Mouse (Mus musculus) limb, embryonic 12.5 days (tissue): ENCODE measurements around the gene Rpl26. TPM values are rescaled to one million over a fixed set of nuclear protein-coding genes. Genes with fewer than 3 reads are reported as not detected.
"Not testable (repeated sequence)": the region's sequence is repeated elsewhere in the genome, so short reads cannot be mapped to it uniquely, and the experiment has no call there.

Experiments
- ATAC-seq: fragments of 200-750 bp; cut with Nextera tagmentation; 2 replicates; pipeline ENCODE4 v1.8.0; 2017; ENCODE audit warnings: low read depth, moderate TSS enrichment; ENCODE audit not compliant: insufficient number of reproducible peaks, insufficient read depth, low FRiP score, low TSS enrichment
- H3K27ac ChIP-seq: fragments of 300-500 bp; sonication (generic); 2 replicates; pipeline ENCODE4 v1.5.1; 2016; ENCODE audit warnings: mild to moderate bottlenecking, moderate library complexity
- H3K27me3 ChIP-seq: fragments of 300-500 bp; sonication (generic); 2 replicates; pipeline ENCODE4 v1.6.1; 2016; ENCODE audit warnings: mild to moderate bottlenecking, moderate library complexity
- H3K36me3 ChIP-seq: fragments of 300-500 bp; sonication (generic); 2 replicates; pipeline ENCODE4 v1.6.1; 2016; ENCODE audit warnings: mild to moderate bottlenecking, moderate library complexity
- H3K4me1 ChIP-seq: fragments of 300-500 bp; sonication (generic); replicated peaks from 2 replicates; pipeline ENCODE4 v1.6.1; 2016
- H3K4me2 ChIP-seq: fragments of 300-500 bp; sonication (generic); 2 replicates; pipeline ENCODE4 v1.6.1; 2016; ENCODE audit warnings: mild to moderate bottlenecking, moderate library complexity
- H3K4me3 ChIP-seq: fragments of 300-500 bp; sonication (generic); replicated peaks from 2 replicates; pipeline ENCODE4 v1.5.1; 2016; ENCODE audit warnings: mild to moderate bottlenecking
- H3K9ac ChIP-seq: fragments of 300-500 bp; sonication (generic); replicated peaks from 2 replicates; pipeline ENCODE4 v1.6.1; 2016; ENCODE audit warnings: mild to moderate bottlenecking, moderate library complexity
- H3K9me3 ChIP-seq: fragments of 300-500 bp; sonication (generic); 2 replicates; pipeline ENCODE4 v1.6.1; 2016; ENCODE audit warnings: mild to moderate bottlenecking, moderate library complexity
- WGBS: fragments of 180-500 bp; shearing (Covaris S2); methylation state at CpG from one replicate; pipeline ENCODE4 v1.1.7; 2016; 5-methylcytosine and 5-hydroxymethylcytosine counted together
- polyA plus RNA-seq: library from polyadenylated mRNA; unstranded; fragments of >200 nt; fragmentation: Nextera tagmentation; extraction: Ambion mirVana; gene quantifications from 2 replicates; pipeline ENCODE4 v1.2.1, GENCODE M21; 2016

Rpl26 gene
- polyA plus RNA-seq, 1 experiment from 2014 or later, result 1,101 TPM

GRCm38 (mm10) chr11:68914566-68914965 lies 13.2 kb downstream of the Rpl26 start:
- no peak for ATAC-seq
- 95% methylated on average over 4 of the region's 4 CpGs for WGBS
- Histone ChIP-seq H3K27ac (no peak overlapping the region), H3K4me3 (no peak overlapping the region), H3K4me1 (peaks cover 18% of the 10 kb centered on the region), H3K27me3 (no peaks in the 10 kb centered on the region), H3K36me3 (no peaks in the 10 kb centered on the region), H3K9me3 (no peaks in the 10 kb centered on the region), H3K4me2 (no peak overlapping the region), H3K9ac (no peak overlapping the region)

- H3K4me2 ChIP-seq, result no peak overlapping the region
- H3K27ac ChIP-seq, result no peak overlapping the region
- 42% methylated on average over 3 of the region's 3 CpGs for WGBS
- 0 out of 2 replicates have a peak, but pooled peaks cover 8% of the 10 kb centered on the region for H3K4me1 ChIP-seq
- H3K9me3 ChIP-seq, result no peaks in the 10 kb centered on the region
- no peak overlapping the region for H3K4me3 ChIP-seq
- no peak for ATAC-seq
- H3K9ac ChIP-seq, result no peak overlapping the region
- 0 out of 2 replicates have a peak, but pooled peaks cover 4% of the 10 kb centered on the region for H3K27me3 ChIP-seq
- no peaks in the 10 kb centered on the region for H3K36me3 ChIP-seq
Observed at GRCm38 (mm10) chr11:68923191-68923590, 21.8 kb downstream of the Rpl26 start.

DNA sequence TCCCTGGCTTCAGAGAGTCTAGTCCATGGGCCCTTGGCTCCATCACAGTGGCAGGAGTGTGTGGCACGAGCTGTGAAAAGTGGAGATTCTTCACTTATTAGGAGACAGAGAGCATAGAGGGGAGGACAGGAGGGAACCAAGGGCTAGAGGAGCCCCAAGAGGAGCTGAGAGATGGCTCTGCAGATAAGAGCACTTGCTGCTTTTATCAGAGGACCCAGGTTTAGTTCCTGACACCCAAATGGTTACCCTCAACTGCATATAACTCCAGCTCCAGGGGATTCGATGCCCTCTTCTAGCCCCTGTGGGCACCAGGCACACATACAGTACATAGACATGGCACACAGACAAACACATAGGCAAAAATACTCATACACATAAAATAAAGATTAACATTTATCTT lies 23.4 kb downstream of the Rpl26 start:
- Histone ChIP-seq H3K36me3 (no peaks in the 10 kb centered on the region), H3K4me2 (no peak overlapping the region), H3K4me3 (no peak overlapping the region), H3K4me1 (0 out of 2 replicates have a peak, but pooled peaks cover 8% of the 10 kb centered on the region), H3K9ac (no peak overlapping the region), H3K27me3 (0 out of 2 replicates have a peak, but pooled peaks cover 4% of the 10 kb centered on the region), H3K27ac (no peak overlapping the region), H3K9me3 (no peaks in the 10 kb centered on the region)
- WGBS, result 86% methylated on average over 2 of the region's 2 CpGs
- ATAC-seq, result no peak

GRCm38 (mm10) chr11:68926981-68927380 lies 25.6 kb downstream of the Rpl26 start, which contains the start of gene Odf4:
Gene Odf4, minus strand, starts transcription at chr11:68927081.
- 78% methylated on average over 3 of the region's 3 CpGs for WGBS
- no peaks in the 10 kb centered on the region for H3K9me3 ChIP-seq
- H3K4me2 ChIP-seq, result no peak within 1 kb of the TSS
- 0 out of 2 replicates have a peak, but pooled peaks cover 4% of the 10 kb centered on the region for H3K27me3 ChIP-seq
- H3K4me1 ChIP-seq, result 0 out of 2 replicates have a peak, but pooled peaks cover 6% of the 10 kb centered on the region
- H3K9ac ChIP-seq, result no peak within 1 kb of the TSS
- no peak within 1 kb of the TSS for H3K4me3 ChIP-seq
- no peaks in the 10 kb centered on the region for H3K36me3 ChIP-seq
- no peak for ATAC-seq
- H3K27ac ChIP-seq, result no peak within 1 kb of the TSS

GRCm38 (mm10) chr11:68929947-68930346 lies 28.6 kb downstream of the Rpl26 start:
- no peak for ATAC-seq
- H3K4me1 ChIP-seq, result no peaks in the 10 kb centered on the region
- H3K36me3 ChIP-seq, result no peaks in the 10 kb centered on the region
- H3K27ac ChIP-seq, result no peak overlapping the region
- H3K4me2 ChIP-seq, result no peak overlapping the region
- WGBS, result 81% methylated on average over 6 of the region's 6 CpGs
- H3K4me3 ChIP-seq, result no peak overlapping the region
- no peak overlapping the region for H3K9ac ChIP-seq
- no peaks in the 10 kb centered on the region for H3K27me3 ChIP-seq
- no peaks in the 10 kb centered on the region for H3K9me3 ChIP-seq

DNA sequence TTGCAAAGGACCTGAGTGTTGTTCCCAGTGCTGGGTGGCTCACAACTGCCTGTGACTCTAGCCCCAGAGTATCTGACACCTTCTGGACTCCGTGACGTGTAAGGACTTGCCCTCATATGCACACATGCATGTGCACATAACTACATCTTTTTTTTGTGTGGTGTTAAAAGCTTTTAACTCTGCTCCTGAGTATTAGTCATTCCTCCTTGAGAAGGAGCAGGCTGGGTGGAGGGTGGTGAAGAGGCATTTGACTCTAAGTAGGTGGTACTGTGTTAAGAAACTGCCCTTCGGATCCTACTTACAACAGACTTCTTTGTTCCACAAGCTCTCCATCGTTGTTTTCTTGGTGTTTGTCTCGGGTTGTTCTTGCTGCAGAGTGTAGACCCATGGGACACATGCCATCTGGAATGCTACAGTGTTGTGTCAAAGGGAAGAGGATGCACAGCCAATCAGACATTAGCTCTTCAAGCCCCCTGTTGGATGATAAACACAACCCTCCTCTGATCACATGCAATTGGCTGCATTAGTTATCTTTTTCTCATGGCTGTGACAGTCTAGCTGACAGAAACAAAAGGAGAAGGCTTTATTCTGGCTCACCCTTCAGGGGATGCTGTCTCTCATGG lies 32.6 kb downstream of the Rpl26 start:
- no peak for ATAC-seq
- Histone ChIP-seq H3K27ac (no peak overlapping the region), H3K27me3 (no peaks in the 10 kb centered on the region), H3K9me3 (no peaks in the 10 kb centered on the region), H3K4me3 (no peak overlapping the region), H3K4me2 (no peak overlapping the region), H3K36me3 (no peaks in the 10 kb centered on the region), H3K9ac (no peak overlapping the region), H3K4me1 (no peaks in the 10 kb centered on the region)
- 80% methylated on average over 5 of the region's 5 CpGs for WGBS

DNA sequence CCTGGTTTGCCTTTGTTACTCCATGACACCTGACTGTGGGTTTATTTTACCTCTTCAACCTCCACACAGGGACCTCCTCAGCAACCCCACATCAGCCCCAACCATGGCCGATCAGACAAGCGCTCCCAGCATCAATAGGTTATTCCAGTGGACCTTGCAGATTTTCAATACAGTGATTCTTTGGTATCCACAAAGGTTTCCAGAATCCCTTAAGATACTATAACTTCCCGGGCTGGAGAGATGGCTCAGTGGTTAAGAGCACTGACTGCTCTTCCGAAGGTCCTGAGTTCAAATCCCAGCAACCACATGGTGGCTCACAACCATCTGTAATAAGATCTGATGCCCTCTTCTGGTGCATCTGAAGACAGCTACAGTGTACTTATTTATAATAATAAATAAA lies 35.6 kb downstream of the Rpl26 start:
- H3K4me1 ChIP-seq, H3K27ac ChIP-seq, H3K4me2 ChIP-seq, ATAC-seq, H3K9ac ChIP-seq, H3K4me3 ChIP-seq, H3K9me3 ChIP-seq, H3K36me3 ChIP-seq, H3K27me3 ChIP-seq: not testable (repeated sequence)
- 83% methylated on average over 4 of the region's 4 CpGs for WGBS

- H3K4me1 ChIP-seq, result peaks cover 7% of the 10 kb centered on the region; the same call in 1 of the 2 replicates
- ATAC-seq, result peak; percentile 99
- H3K4me3 ChIP-seq, result peak overlapping the region; percentile 45
- no peaks in the 10 kb centered on the region for H3K27me3 ChIP-seq
- peak overlapping the region; percentile 56 for H3K9ac ChIP-seq
- no peaks in the 10 kb centered on the region for H3K9me3 ChIP-seq
- H3K27ac ChIP-seq, result no peak overlapping the region; the same call in 1 of the 2 replicates
- H3K4me2 ChIP-seq, result peak overlapping the region; percentile 64
- no peaks in the 10 kb centered on the region for H3K36me3 ChIP-seq
- 4% methylated on average over 16 of the region's 16 CpGs for WGBS
Observed at GRCm38 (mm10) chr11:68939451-68940304, 38.3 kb downstream of the Rpl26 start.

DNA sequence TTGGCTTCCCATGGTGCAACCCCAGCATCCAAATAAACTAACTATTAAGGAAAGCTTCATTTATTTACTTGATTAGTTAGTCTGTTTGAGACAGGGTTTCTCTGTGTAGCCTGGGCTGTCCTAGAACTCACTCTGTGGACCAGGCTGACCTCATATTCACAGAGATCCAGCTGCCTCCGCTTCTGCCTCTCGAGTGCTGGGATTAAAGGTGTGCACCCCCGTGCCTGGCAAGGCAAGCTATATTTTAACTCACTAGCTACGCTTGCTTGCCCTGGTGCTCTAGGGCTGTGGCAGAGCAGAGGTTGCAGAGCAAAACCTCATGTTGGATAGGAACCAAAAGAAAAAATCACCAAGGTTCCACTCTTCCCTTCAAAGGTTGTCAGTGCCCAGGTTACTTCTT lies 39.1 kb downstream of the Rpl26 start:
- Histone ChIP-seq H3K4me1 (peaks cover 7% of the 10 kb centered on the region; the same call in 1 of the 2 replicates), H3K9me3 (no peaks in the 10 kb centered on the region), H3K27ac (no peak overlapping the region), H3K27me3 (0 out of 2 replicates have a peak, but pooled peaks cover under 1% of the 10 kb centered on the region), H3K4me3 (peak overlapping the region; percentile 45), H3K9ac (peak overlapping the region; percentile 56), H3K4me2 (peak overlapping the region; percentile 64), H3K36me3 (no peaks in the 10 kb centered on the region)
- WGBS, result 60% methylated on average over 4 of the region's 4 CpGs
- ATAC-seq, result no peak

GRCm38 (mm10) chr11:68942731-68943130 lies 41.3 kb downstream of the Rpl26 start:
- Histone ChIP-seq H3K36me3 (no peaks in the 10 kb centered on the region), H3K9me3 (no peaks in the 10 kb centered on the region), H3K27me3 (peaks cover 22% of the 10 kb centered on the region), H3K4me2 (no peak overlapping the region), H3K9ac (no peak overlapping the region), H3K27ac (no peak overlapping the region), H3K4me3 (no peak overlapping the region), H3K4me1 (peaks cover 13% of the 10 kb centered on the region; the same call in 1 of the 2 replicates)
- ATAC-seq, result no peak
- WGBS, result 86% methylated on average over 8 of the region's 8 CpGs

GRCm38 (mm10) chr11:68945245-68945644 lies 43.9 kb downstream of the Rpl26 start:
- Histone ChIP-seq H3K9ac (no peak overlapping the region), H3K27ac (no peak overlapping the region), H3K9me3 (no peaks in the 10 kb centered on the region), H3K4me3 (no peak overlapping the region), H3K4me2 (no peak overlapping the region), H3K27me3 (peaks cover 37% of the 10 kb centered on the region), H3K36me3 (no peaks in the 10 kb centered on the region), H3K4me1 (peaks cover 10% of the 10 kb centered on the region; the same call in 1 of the 2 replicates)
- WGBS, result 75% methylated on average over 2 of the region's 2 CpGs
- ATAC-seq, result no peak
